Mouse (Mus musculus): Measurements from ENCODE around the gene Gm21983.

GRCm38 (mm10) chr7:27161744-27162143 is 19.1 kb downstream of the Gm21983 start:
- no peak for TF ChIP-seq CTCF (IDR thresholded peaks at IDR 0.05)
- TF ChIP-seq POLR2A (IDR thresholded peaks at IDR 0.05; ENCODE audit: insufficient read depth, low read depth, low read length) = no peak

Data from heart, adult 2 months (tissue).